Mouse (Mus musculus) heart, adult 2 months (tissue): Measurements from ENCODE around the gene Slc17a5. TPM values are rescaled to one million over a fixed set of nuclear protein-coding genes. Genes with fewer than 3 reads are reported as not detected.
"Not testable (repeated sequence)": the region's sequence is repeated elsewhere in the genome, so short reads cannot be mapped to it uniquely, and the experiment has no call there.

Experiments
- DNase-seq, 2 experiments: peaks; one replicate each; pipeline ENCODE4 v3.0.0; 2021
- H3K27ac ChIP-seq: fragments of 200-600 bp; 2 replicates; pipeline ENCODE4 v1.8.1; 2022
- H3K27me3 ChIP-seq: fragments of 200-500 bp; 2 replicates; pipeline ENCODE4 v1.6.1; 2012; ENCODE audit warnings: mild to moderate bottlenecking, low read length, inconsistent platforms, mixed read lengths; ENCODE audit not compliant: control insufficient read depth, insufficient read depth
- H3K36me3 ChIP-seq: fragments of 200-500 bp; 2 replicates; pipeline ENCODE4 v1.6.1; 2012; ENCODE audit warnings: low read length, inconsistent platforms; ENCODE audit not compliant: control insufficient read depth, insufficient read depth
- H3K4me1 ChIP-seq: fragments of 200-500 bp; 2 replicates; pipeline ENCODE4 v1.6.1; 2011; ENCODE audit warnings: low read length; ENCODE audit not compliant: control insufficient read depth, insufficient read depth
- H3K4me3 ChIP-seq: fragments of 200-600 bp; 2 replicates; pipeline ENCODE4 v1.8.1; 2022
- H3K79me2 ChIP-seq: fragments of 200-500 bp; replicated peaks from 2 replicates; pipeline ENCODE4 v1.6.1; 2012; ENCODE audit warnings: mild to moderate bottlenecking, inconsistent platforms, low read length, moderate library complexity, mixed read lengths; ENCODE audit not compliant: control insufficient read depth, insufficient read depth
- H3K9ac ChIP-seq: fragments of 200-500 bp; 2 replicates; pipeline ENCODE4 v1.6.1; 2012; ENCODE audit warnings: low read depth, mild to moderate bottlenecking, control low read depth, inconsistent platforms, low read length, mixed read lengths
- CTCF ChIP-seq: fragments of 200-600 bp; IDR thresholded peaks from 2 replicates; pipeline ENCODE4 v1.8.1; 2022; ENCODE audit warnings: antibody characterized with exemption, mild to moderate bottlenecking, moderate library complexity
- EP300 ChIP-seq: fragments of 200-500 bp; IDR thresholded peaks from 2 replicates; pipeline ENCODE4 v1.6.1; 2011; ENCODE audit warnings: low read depth, low read length, control low read depth; ENCODE audit not compliant: insufficient read depth
- POLR2A ChIP-seq: fragments of 200-500 bp; IDR thresholded peaks from 2 replicates; pipeline ENCODE4 v1.6.1; 2011; ENCODE audit warnings: mild to moderate bottlenecking, low read depth, low read length, control low read depth; ENCODE audit not compliant: insufficient read depth
- WGBS: fragments of 180-500 bp; shearing (Covaris S2); methylation state at CpG from one replicate; pipeline ENCODE4 v1.1.7; 2018; 5-methylcytosine and 5-hydroxymethylcytosine counted together
- intact Hi-C: fragments of 180-260 bp; cut with DNase I; formaldehyde crosslinking; loops from one replicate; pipeline ENCODE4 v1.15.1; 2025
- polyA plus RNA-seq: library from polyadenylated mRNA; depleted of rRNA; stranded (reverse); fragments of >200 nt; gene quantifications from 2 replicates; pipeline ENCODE4 v1.2.3, GENCODE M21; 2012
- total RNA-seq, 2 experiments: library from RNA; stranded (reverse); gene quantifications; 2 replicates each; pipeline ENCODE4 v1.2.3; 2021

Gene Slc17a5
- total and polyA plus RNA-seq, 3 experiments: 3.8 to 5.1 (median 4.9) TPM

DNA sequence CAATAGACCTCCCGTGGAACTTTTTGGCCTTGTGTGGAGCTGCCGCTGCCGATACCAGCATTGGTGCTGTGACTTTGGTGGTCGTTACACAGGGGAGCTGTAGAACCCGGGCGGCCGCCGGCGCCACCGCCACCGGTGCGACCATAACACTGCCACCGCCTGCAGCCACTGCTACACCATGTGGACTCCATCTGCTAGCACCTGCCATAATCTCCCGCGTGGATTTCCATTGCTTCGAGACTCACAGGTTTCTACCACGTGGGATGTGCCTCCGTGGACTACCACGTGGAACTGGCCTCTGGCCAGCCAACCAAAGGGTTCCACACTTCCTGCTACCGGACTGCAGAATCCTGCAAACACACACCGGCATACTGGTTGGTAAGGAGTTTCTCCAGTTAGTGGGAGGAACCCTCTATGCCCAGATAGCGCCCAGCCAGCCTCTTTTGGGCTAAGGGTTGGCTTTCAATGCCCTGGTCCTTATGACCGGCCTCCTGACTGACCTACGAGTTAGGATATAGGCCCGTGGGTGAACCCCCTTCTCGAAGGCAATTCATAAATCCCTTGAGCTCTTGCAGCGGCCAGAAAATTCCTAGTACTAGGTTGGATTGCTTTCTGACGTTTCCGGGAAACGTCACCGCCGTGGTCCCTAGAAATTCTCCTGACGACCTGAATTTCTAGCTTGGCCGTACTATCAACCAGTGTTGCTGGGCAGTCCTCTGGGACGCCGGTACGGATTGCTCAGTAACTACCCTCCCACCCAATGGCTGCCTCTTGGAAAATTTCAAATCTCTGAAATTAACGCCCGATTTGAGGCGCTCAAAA is 66.8 kb downstream of the Slc17a5 start:
- H3K4me3 ChIP-seq: peak overlapping the region; percentile 44
- no peak overlapping the region for H3K27ac ChIP-seq
- no peak overlapping the region for H3K9ac ChIP-seq
- H3K27me3 ChIP-seq: 0 out of 2 replicates have a peak, but pooled peaks cover 1% of the 10 kb centered on the region
- no peak for TF ChIP-seq EP300
- TF ChIP-seq CTCF: no peak
- TF ChIP-seq POLR2A: no peak
- DNase-seq: peak; percentile 49 to 59
- intact Hi-C loops: no loop called here
- WGBS: 5% methylated on average over 40 of the region's 40 CpGs
- H3K36me3 ChIP-seq: no peaks in the 10 kb centered on the region
- H3K4me1 ChIP-seq: no peaks in the 10 kb centered on the region
- no peaks in the 10 kb centered on the region for H3K79me2 ChIP-seq

DNA sequence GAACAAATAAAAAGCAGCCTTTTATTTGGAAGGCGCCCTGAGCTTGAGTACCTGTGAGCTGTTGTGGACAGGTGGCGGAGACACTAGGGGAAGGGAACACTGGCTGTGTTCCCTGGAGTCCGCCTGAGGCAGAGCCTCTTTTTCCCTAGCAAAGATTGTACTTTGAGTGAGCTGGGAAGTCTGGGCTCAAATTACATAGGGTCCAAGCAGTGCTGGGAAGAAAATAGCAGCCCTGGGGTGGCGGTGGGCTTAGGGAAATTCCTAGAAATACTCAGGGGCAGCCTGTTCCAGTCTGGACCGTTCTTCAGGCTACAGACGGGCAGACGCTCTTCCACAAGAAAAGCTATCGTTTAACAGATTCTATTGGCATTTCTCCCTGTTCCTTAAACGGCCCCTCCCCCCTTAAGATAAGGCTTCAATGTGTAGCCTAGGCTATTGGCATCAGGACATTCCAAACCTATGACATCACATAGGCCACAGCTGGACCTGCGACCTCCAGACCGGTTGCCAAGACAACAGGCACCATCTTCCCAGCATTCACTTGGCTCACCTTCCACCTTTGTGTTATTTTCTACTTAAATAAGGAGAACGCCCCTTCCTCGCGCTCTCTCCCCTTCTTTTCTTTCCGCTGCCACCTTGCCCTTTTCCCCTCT is 67.6 kb downstream of the Slc17a5 start:
- Histone ChIP-seq H3K36me3 (no peaks in the 10 kb centered on the region), H3K4me1 (no peaks in the 10 kb centered on the region), H3K27ac (no peak overlapping the region), H3K79me2 (no peaks in the 10 kb centered on the region), H3K4me3 (peak overlapping the region; percentile 44), H3K9ac (no peak overlapping the region), H3K27me3 (no peaks in the 10 kb centered on the region)
- intact Hi-C loops: no loop called here
- no peak for TF ChIP-seq EP300
- no peak for TF ChIP-seq POLR2A
- no peak for TF ChIP-seq CTCF
- 21% methylated on average over 15 of the region's 15 CpGs for whole genome bisulfite sequencing
- DNase-seq: no peak

DNA sequence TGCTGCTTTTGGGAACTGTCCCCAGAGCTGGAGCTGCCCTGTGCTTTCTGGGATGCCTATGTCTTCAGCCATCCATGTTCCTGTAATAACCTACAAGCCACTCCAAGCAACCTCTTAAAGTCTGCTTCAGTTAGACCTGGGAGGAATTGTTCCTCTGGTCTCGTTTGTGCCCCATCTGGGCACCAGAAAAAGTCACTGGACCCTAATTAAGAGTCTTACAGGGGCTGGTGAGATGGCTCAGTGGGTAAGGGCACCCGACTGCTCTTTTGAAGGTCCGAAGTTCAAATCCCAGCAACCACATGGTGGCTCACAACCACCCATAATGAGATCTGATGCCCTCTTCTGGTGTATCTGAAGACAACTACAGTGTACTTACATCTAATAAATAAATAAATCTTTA is 70.6 kb downstream of the Slc17a5 start:
- H3K36me3 ChIP-seq, H3K79me2 ChIP-seq, H3K4me3 ChIP-seq, H3K27me3 ChIP-seq, H3K9ac ChIP-seq, DNase-seq, intact Hi-C loops, H3K4me1 ChIP-seq, H3K27ac ChIP-seq: not testable (repeated sequence)
- 87% methylated on average over 3 of the region's 3 CpGs for WGBS

DNA sequence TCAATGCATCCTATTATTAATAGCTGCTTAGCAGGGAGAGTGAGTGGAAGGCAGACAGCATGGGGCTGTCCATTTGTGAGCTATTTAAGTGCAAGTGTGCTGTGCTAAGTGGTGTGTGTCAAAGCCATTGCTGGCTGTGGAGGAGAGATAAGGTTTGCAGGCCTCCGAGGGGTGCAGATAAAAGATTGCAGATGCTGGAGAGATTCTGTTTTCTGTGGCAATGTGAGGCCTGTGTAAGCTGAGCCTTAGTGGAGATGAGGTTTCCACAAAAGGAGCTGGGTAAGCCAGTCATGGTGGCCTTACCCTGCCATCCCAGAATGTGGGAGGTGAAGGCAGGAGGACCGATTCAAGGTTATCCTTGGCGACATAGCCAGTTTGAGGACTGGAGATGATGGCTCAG is 71.7 kb downstream of the Slc17a5 start:
- intact Hi-C loops: no loop called here
- DNase-seq: no peak

DNA sequence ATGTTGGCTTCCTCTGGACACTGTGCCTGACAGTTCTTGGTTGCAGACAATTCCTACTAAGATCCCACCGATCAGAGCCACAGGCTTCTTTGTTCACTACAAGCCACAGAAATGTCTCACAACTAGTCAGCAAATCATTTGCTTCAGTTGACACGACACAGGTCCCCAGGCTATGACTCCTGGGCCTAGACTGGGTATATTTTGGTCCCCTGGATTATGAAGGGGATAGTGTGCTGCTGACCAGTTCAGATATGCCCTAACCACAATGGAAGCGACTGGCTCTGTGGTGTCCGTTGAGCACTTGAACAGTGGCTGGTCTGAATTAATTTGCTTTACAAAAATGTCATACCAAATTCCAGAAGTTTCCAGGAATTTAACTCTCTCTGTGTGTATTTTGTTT is 73.2 kb downstream of the Slc17a5 start:
- TF ChIP-seq EP300 (no peak), CTCF (no peak), POLR2A (no peak)

More for the DNA sequence above, 71.7 kb downstream of the Slc17a5 start:
- H3K36me3 ChIP-seq: no peaks in the 10 kb centered on the region
- no peak overlapping the region for H3K27ac ChIP-seq
- no peaks in the 10 kb centered on the region for H3K27me3 ChIP-seq
- TF ChIP-seq EP300 (no peak), POLR2A (no peak), CTCF (no peak)
- no peaks in the 10 kb centered on the region for H3K79me2 ChIP-seq
- H3K4me3 ChIP-seq: no peak overlapping the region
- no peak overlapping the region for H3K9ac ChIP-seq
- peaks cover 2% of the 10 kb centered on the region; the same call in 1 of the 2 replicates for H3K4me1 ChIP-seq
- WGBS: 49% methylated on average over 3 of the region's 3 CpGs

More for the DNA sequence above, 73.2 kb downstream of the Slc17a5 start:
- no peak for DNase-seq
- intact Hi-C loops: loop anchor here (2.0 kb wide), 1 partner anchor 22 kb away; no protein-coding TSS in a partner anchor
- WGBS: 90% methylated on average over 4 of the region's 4 CpGs
- H3K27me3 ChIP-seq: no peaks in the 10 kb centered on the region
- H3K27ac ChIP-seq: no peak overlapping the region
- H3K9ac ChIP-seq: no peak overlapping the region
- no peak overlapping the region for H3K4me3 ChIP-seq
- H3K36me3 ChIP-seq: no peaks in the 10 kb centered on the region
- H3K79me2 ChIP-seq: no peaks in the 10 kb centered on the region
- H3K4me1 ChIP-seq: peaks cover 2% of the 10 kb centered on the region; the same call in 1 of the 2 replicates
